Mouse (Mus musculus) MEL (cell line): ENCODE data around the gene Slc7a6. TPM values are rescaled to one million over a fixed set of nuclear protein-coding genes. Genes with fewer than 3 reads are reported as not detected.

ENCODE experiments used
- DNase-seq: peaks from one replicate; pipeline ENCODE4 v3.0.0; 2011; ENCODE audit warnings: low read depth, low spot score
- H3K27ac ChIP-seq: 2 replicates; pipeline ENCODE4 v1.5.1; 2012; ENCODE audit warnings: low read depth, mild to moderate bottlenecking, control low read depth, low read length, moderate library complexity; ENCODE audit not compliant: control insufficient read depth
- H3K27me3 ChIP-seq, 2 experiments: fragments of 150-350 bp in 1 of 2; sonication (generic) in 1 of 2; 2 replicates each; pipeline ENCODE4 v1.6.1; 2012; ENCODE audit warnings: low read length in 2 of 2, mild to moderate bottlenecking in 2 of 2, improper control_type of control experiment in 1 of 2, moderate library complexity in 1 of 2; ENCODE audit not compliant: insufficient read depth in 2 of 2, control insufficient read depth in 1 of 2
- H3K36me3 ChIP-seq, 2 experiments: 2 replicates each; pipeline ENCODE4 v1.6.1; 2012 to 2014; ENCODE audit warnings: low read length in 2 of 2, improper control_type of control experiment in 1 of 2, inconsistent platforms in 1 of 2, mild to moderate bottlenecking in 1 of 2; ENCODE audit not compliant: insufficient read depth in 2 of 2, control insufficient read depth in 1 of 2
- H3K4me1 ChIP-seq, 2 experiments: fragments of 150-350 bp in 1 of 2; sonication (generic) in 1 of 2; 2 replicates each; pipeline ENCODE4 v1.6.1; 2012; ENCODE audit warnings: low read length in 2 of 2, improper control_type of control experiment in 1 of 2, mild to moderate bottlenecking in 1 of 2; ENCODE audit not compliant: insufficient read depth in 2 of 2, control insufficient read depth in 1 of 2
- H3K4me3 ChIP-seq, 2 experiments: fragments of 150-350 bp in 1 of 2; sonication (generic) in 1 of 2; 2 replicates each; pipeline ENCODE4 v1.5.1; 2012; ENCODE audit warnings: low read depth in 2 of 2, low read length in 2 of 2, mild to moderate bottlenecking in 2 of 2, moderate library complexity in 2 of 2, control low read depth in 1 of 2, improper control_type of control experiment in 1 of 2; ENCODE audit not compliant: control insufficient read depth in 1 of 2, insufficient read depth in 1 of 2
- H3K79me2 ChIP-seq: 2 replicates; pipeline ENCODE4 v1.6.1; 2012; ENCODE audit warnings: mild to moderate bottlenecking, low read length, moderate library complexity; ENCODE audit not compliant: control insufficient read depth, poor library complexity, insufficient read depth
- H3K9ac ChIP-seq: 2 replicates; pipeline ENCODE4 v1.6.1; 2012; ENCODE audit warnings: low read depth, mild to moderate bottlenecking, control low read depth, low read length, moderate library complexity; ENCODE audit not compliant: control insufficient read depth, poor library complexity, severe bottlenecking
- H3K9me3 ChIP-seq: fragments of 150-350 bp; sonication (generic); replicated peaks from 2 replicates; pipeline ENCODE4 v1.6.1; 2012; ENCODE audit warnings: mild to moderate bottlenecking, low read length, improper control_type of control experiment, moderate library complexity; ENCODE audit not compliant: insufficient read depth
- CTCF ChIP-seq, 3 experiments: IDR thresholded peaks in 2 of 3; conservative IDR thresholded peaks in 1 of 3; 2 replicates each; pipeline ENCODE4 v1.5.1; 2011 to 2012; ENCODE audit warnings: low read length in 3 of 3, low read depth in 2 of 3, mild to moderate bottlenecking in 2 of 3, improper control_type of control experiment in 1 of 3, inconsistent platforms in 1 of 3, mixed read lengths in 1 of 3, moderate library complexity in 1 of 3; ENCODE audit not compliant: control insufficient read depth in 1 of 3, insufficient read depth in 1 of 3, poor library complexity in 1 of 3, severe bottlenecking in 1 of 3
- ELF1 ChIP-seq: IDR thresholded peaks from 2 replicates; pipeline ENCODE4 v1.6.1; 2014; ENCODE audit warnings: low read depth, mild to moderate bottlenecking, inconsistent platforms, low read length, improper control_type of control experiment, moderate library complexity
- EP300 ChIP-seq, 2 experiments: IDR thresholded peaks; 2 replicates each; pipeline ENCODE4 v1.6.1; 2011; ENCODE audit warnings: improper control_type of control experiment in 2 of 2, low read length in 2 of 2, low read depth in 1 of 2, mild to moderate bottlenecking in 1 of 2
- GABPA ChIP-seq: IDR thresholded peaks from 2 replicates; pipeline ENCODE4 v1.6.1; 2012; ENCODE audit warnings: low read depth, mild to moderate bottlenecking, inconsistent platforms, low read length, improper control_type of control experiment, moderate library complexity
- GATA1 ChIP-seq: IDR thresholded peaks from 2 replicates; pipeline ENCODE4 v1.6.1; 2011; ENCODE audit warnings: low read depth, low read length, improper control_type of control experiment
- HCFC1 ChIP-seq: IDR thresholded peaks from 2 replicates; pipeline ENCODE4 v1.6.1; 2012; ENCODE audit warnings: low read depth, mild to moderate bottlenecking, inconsistent platforms, low read length, improper control_type of control experiment, moderate library complexity
- JUND ChIP-seq: IDR thresholded peaks from 2 replicates; pipeline ENCODE4 v1.6.1; 2011; ENCODE audit warnings: low read depth, mild to moderate bottlenecking, improper control_type of control experiment, low read length
- KAT2A ChIP-seq: conservative IDR thresholded peaks from 2 replicates; pipeline ENCODE4 v1.6.1; 2012; ENCODE audit warnings: low read depth, low read length, improper control_type of control experiment, inconsistent platforms
- MAX ChIP-seq: IDR thresholded peaks from 2 replicates; pipeline ENCODE4 v1.6.1; 2011; ENCODE audit warnings: low read length, improper control_type of control experiment
- MAZ ChIP-seq: IDR thresholded peaks from 2 replicates; pipeline ENCODE4 v1.6.1; 2012; ENCODE audit warnings: low read depth, mild to moderate bottlenecking, inconsistent platforms, low read length, improper control_type of control experiment
- MEF2A ChIP-seq: IDR thresholded peaks from 2 replicates; pipeline ENCODE4 v1.6.1; 2014; ENCODE audit warnings: low read depth, mild to moderate bottlenecking, inconsistent platforms, low read length, improper control_type of control experiment; ENCODE audit not compliant: poor library complexity, insufficient replicate concordance, severe bottlenecking; ENCODE audit errors: extremely low read depth
- MXI1 ChIP-seq: IDR thresholded peaks from 2 replicates; pipeline ENCODE4 v1.6.1; 2011; ENCODE audit warnings: mild to moderate bottlenecking, low read depth, low read length, improper control_type of control experiment
- MYC ChIP-seq: IDR thresholded peaks from 2 replicates; pipeline ENCODE4 v1.6.1; 2011; ENCODE audit warnings: low read depth, mild to moderate bottlenecking, low read length, improper control_type of control experiment, moderate library complexity
- POLR2A ChIP-seq, 2 experiments: IDR thresholded peaks; 2 replicates each; pipeline ENCODE4 v1.6.1; 2011 to 2012; ENCODE audit warnings: low read length in 2 of 2, mild to moderate bottlenecking in 2 of 2, control low read depth in 1 of 2, improper control_type of control experiment in 1 of 2, low read depth in 1 of 2, moderate library complexity in 1 of 2; ENCODE audit not compliant: control insufficient read depth in 1 of 2, insufficient read depth in 1 of 2, poor library complexity in 1 of 2
- RAD21 ChIP-seq: IDR thresholded peaks from 2 replicates; pipeline ENCODE4 v1.6.1; 2011; ENCODE audit warnings: mild to moderate bottlenecking, low read depth, low read length, improper control_type of control experiment
- RCOR1 ChIP-seq: IDR thresholded peaks from 2 replicates; pipeline ENCODE4 v1.6.1; 2012; ENCODE audit warnings: low read depth, mild to moderate bottlenecking, inconsistent platforms, low read length, improper control_type of control experiment
- SIN3A ChIP-seq: IDR thresholded peaks from 2 replicates; pipeline ENCODE4 v1.6.1; 2012; ENCODE audit warnings: low read length, improper control_type of control experiment, inconsistent platforms
- TBP ChIP-seq: IDR thresholded peaks from 2 replicates; pipeline ENCODE4 v1.8.0; 2011; ENCODE audit warnings: low read depth, low read length, improper control_type of control experiment
- TCF12 ChIP-seq: IDR thresholded peaks from 2 replicates; pipeline ENCODE4 v1.6.1; 2014; ENCODE audit warnings: low read depth, mild to moderate bottlenecking, inconsistent platforms, low read length, improper control_type of control experiment, moderate library complexity
- UBTF ChIP-seq: IDR thresholded peaks from 2 replicates; pipeline ENCODE4 v1.6.1; 2012; ENCODE audit warnings: low read depth, mild to moderate bottlenecking, inconsistent platforms, low read length, improper control_type of control experiment, moderate library complexity, borderline replicate concordance; ENCODE audit not compliant: insufficient read depth
- USF1 ChIP-seq: IDR thresholded peaks from 2 replicates; pipeline ENCODE4 v1.6.1; 2014; ENCODE audit warnings: low read depth, mild to moderate bottlenecking, inconsistent platforms, low read length, improper control_type of control experiment, moderate library complexity
- ZC3H11A ChIP-seq: IDR thresholded peaks from 2 replicates; pipeline ENCODE4 v1.6.1; 2012; ENCODE audit warnings: low read depth, mild to moderate bottlenecking, inconsistent platforms, low read length, improper control_type of control experiment
- ZKSCAN1 ChIP-seq: IDR thresholded peaks from 2 replicates; pipeline ENCODE4 v1.6.1; 2012; ENCODE audit warnings: low read depth, mild to moderate bottlenecking, inconsistent platforms, low read length, improper control_type of control experiment, moderate library complexity
- polyA plus RNA-seq, 2 experiments: library from polyadenylated mRNA; stranded (reverse) in 1 of 2; unstranded in 1 of 2; fragments of >175 nt in 1 of 2; fragments of >200 nt in 1 of 2; gene quantifications; 2 replicates each; pipeline versions ENCODE4 v1.2.1 to v1.2.4; 2012; ENCODE audit warnings: low replicate concordance in 2 of 2, low read depth in 1 of 2; ENCODE audit not compliant: insufficient read length in 2 of 2, insufficient read depth in 1 of 2, missing spikeins in 1 of 2
- total RNA-seq: library from RNA; depleted of rRNA; stranded (reverse); fragments of 300-350 nt; gene quantifications from 2 replicates; pipeline ENCODE4 v1.2.3, GENCODE M21; 2012

The Slc7a6 gene
- total and polyA plus RNA-seq, 3 experiments, result 34.4 to 48.2 TPM; not detected in 1

GRCm38 (mm10) chr8:106127054-106127453, 41.6 kb upstream of the Slc7a6 start:
- Histone ChIP-seq H3K4me3 (no peak overlapping the region), H3K36me3 (peaks cover 9 to 41% of the 10 kb centered on the region in 2 experiments)
- peak; percentile 84 for TF ChIP-seq MYC
- peak; percentile 75 for TF ChIP-seq MAX
- TF ChIP-seq USF1, result peak; percentile 72
- TF ChIP-seq JUND, result no peak
- no peak for TF ChIP-seq MEF2A
- peak; percentile 71; the same call in 1 of the 2 replicates for TF ChIP-seq MXI1
- TF ChIP-seq CTCF (IDR thresholded peaks at IDR 0.05 in 2 of 3, conservative IDR thresholded peaks at IDR 0.05 in 1 of 3; ENCODE audit: control insufficient read depth in 1 of 3, insufficient read depth in 1 of 3, low read depth in 2 of 3, low read length in 3 of 3, poor library complexity in 1 of 3, severe bottlenecking in 1 of 3), result peak in 2 of 3 experiments; percentile 16 to 46; a peak in 3 of 6 replicates
- 0 out of 2 replicates have a peak, but pooled peaks have one; percentile 13 for TF ChIP-seq TBP
- no peak for TF ChIP-seq HCFC1
- no peak; the same call in 1 of the 2 replicates for TF ChIP-seq RAD21
- TF ChIP-seq EP300 (IDR thresholded peaks at IDR 0.05; ENCODE audit: low read depth in 1 of 2, low read length in 2 of 2), result peak; percentile 11 to 30; a peak in 2 of 4 replicates
- 0 out of 2 replicates have a peak, but pooled peaks have one; percentile 38 for TF ChIP-seq GABPA
- TF ChIP-seq RCOR1, result no peak
- peak; percentile 29; the same call in 1 of the 2 replicates for TF ChIP-seq SIN3A

DNA sequence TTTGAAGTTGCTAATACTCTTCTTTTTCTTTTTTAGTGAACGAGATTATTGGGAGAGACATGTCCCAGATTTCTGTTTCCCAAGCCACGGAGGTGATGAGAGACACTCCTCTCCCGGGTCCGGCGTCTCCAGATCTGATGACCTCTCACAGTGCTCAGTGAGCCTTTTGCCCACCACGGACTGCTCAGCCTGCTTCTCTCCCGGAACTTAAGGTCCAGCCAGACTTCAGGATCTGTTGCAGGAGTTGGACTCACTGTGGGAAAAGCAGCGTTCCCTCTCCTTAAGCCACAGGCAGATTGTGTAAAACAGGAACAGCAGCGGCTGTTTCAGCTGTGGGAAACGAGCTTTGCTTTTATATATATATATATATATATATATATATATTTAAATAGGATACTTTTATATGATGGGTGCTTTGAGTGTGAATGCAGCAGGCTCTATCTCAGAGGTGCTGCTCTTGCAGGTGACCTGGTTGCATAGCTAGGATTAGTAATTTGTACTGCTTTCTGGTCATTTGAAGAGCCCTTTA, 40.7 kb upstream of the Slc7a6 start:
- no peak overlapping the region for H3K27ac ChIP-seq

More at GRCm38 (mm10) chr8:106127054-106127453, 41.6 kb upstream of the Slc7a6 start:
- Histone ChIP-seq H3K27me3 (no peaks in the 10 kb centered on the region), H3K79me2 (no peaks in the 10 kb centered on the region; the same call in 1 of the 2 replicates), H3K9ac (no peak overlapping the region), H3K4me1 (peaks cover 19% of the 10 kb centered on the region in 2 experiments), H3K9me3 (no peaks in the 10 kb centered on the region), H3K27ac (peak overlapping the region; percentile 9; the same call in 1 of the 2 replicates)
- peak; percentile 76 for DNase-seq

More for the DNA sequence above, 40.7 kb upstream of the Slc7a6 start:
- peaks cover 19 to 28% of the 10 kb centered on the region in 2 experiments for H3K4me1 ChIP-seq
- TF ChIP-seq MYC (no peak), MAZ (no peak), UBTF (no peak), RCOR1 (no peak), MXI1 (no peak), ZKSCAN1 (no peak), ZC3H11A (no peak), POLR2A (IDR thresholded peaks at IDR 0.05; ENCODE audit: control insufficient read depth in 1 of 2, insufficient read depth in 1 of 2, low read depth in 1 of 2, low read length in 2 of 2, poor library complexity in 1 of 2) (no peak), ELF1 (no peak), GATA1 (no peak), KAT2A (no peak), SIN3A (no peak), TCF12 (no peak)
- no peak overlapping the region for H3K4me3 ChIP-seq
- H3K27me3 ChIP-seq, result no peaks in the 10 kb centered on the region
- no peaks in the 10 kb centered on the region for H3K9me3 ChIP-seq
- H3K36me3 ChIP-seq, result peaks cover 9 to 46% of the 10 kb centered on the region in 2 experiments
- no peak overlapping the region for H3K9ac ChIP-seq
- DNase-seq, result no peak
- no peaks in the 10 kb centered on the region; the same call in 1 of the 2 replicates for H3K79me2 ChIP-seq
